ENCODE assay signal across 8 mouse cellular contexts in genomic region chr4:47234667-47235267, GRCm38 (mm10). TPM values are rescaled to one million over a fixed set of nuclear protein-coding genes. Genes with fewer than 3 reads are reported as not detected.
DNase-seq lines count a peak whose midpoint lies in the region; ATAC-seq lines count a peak whose summit lies in the region.

No protein-coding gene starts in this region.

- H3K4me3 ChIP-seq in hindbrain, embryonic 16.5 days (ENCODE audit: low read length): no peak overlapping the region

- 26% methylated on average over 17 of the region's 17 CpGs for WGBS in hindbrain, embryonic 16.5 days

- H3K9ac ChIP-seq in hindbrain, embryonic 16.5 days (ENCODE audit: low read depth, low read length): no peak overlapping the region

- DNase-seq in R1 (ENCODE audit: low read depth, low spot score): peak; percentile 70
- peak; percentile 57 for DNase-seq in cerebellum, adult 8-10 months
- peak; percentile 63 to 72 for DNase-seq in frontal cortex, postnatal 10 days (ENCODE audit: low spot score in 2 of 2)
- peak; percentile 73 to 77 for DNase-seq in left cerebral cortex, adult 18-20 months (ENCODE audit: low spot score in 2 of 2)
- DNase-seq in right cerebral cortex, postnatal 14 days: peak; percentile 80
- peak; percentile 75 for DNase-seq in urinary bladder, postnatal 25 days (ENCODE audit: low spot score)

- H3K27me3 ChIP-seq in hindbrain, embryonic 16.5 days (replicated peaks; ENCODE audit: control insufficient read depth, insufficient read depth, low read length): no peaks in the 10 kb centered on the region

- H3K4me2 ChIP-seq in hindbrain, embryonic 16.5 days (ENCODE audit: low read length): no peak overlapping the region

- no peaks in the 10 kb centered on the region for H3K9me3 ChIP-seq in hindbrain, embryonic 16.5 days (ENCODE audit: control insufficient read depth, low read length)

- 0 out of 2 replicates have a peak overlapping the region, but pooled peaks have one; percentile 45 for H3K27ac ChIP-seq in hindbrain, embryonic 16.5 days (ENCODE audit: low read depth, low read length)

- peaks cover 14% of the 10 kb centered on the region for H3K4me1 ChIP-seq in hindbrain, embryonic 16.5 days (ENCODE audit: control insufficient read depth, insufficient read depth, low read depth, low read length)

- no peaks in the 10 kb centered on the region for H3K36me3 ChIP-seq in hindbrain, embryonic 16.5 days (ENCODE audit: control insufficient read depth, insufficient read depth, low read length)

- peak; percentile 71 for ATAC-seq in hindbrain, embryonic 16.5 days
- ATAC-seq in megakaryocyte-erythroid progenitor cell, adult 5-6 weeks (replicated peaks; ENCODE audit: low FRiP score, low TSS enrichment, poor library complexity, severe bottlenecking): peak; percentile 81

RNA-seq across cellular contexts. Expression of gene Col15a1, which starts 26.8 kb away (rescaled TPM):
- polyA plus RNA-seq in hindbrain, embryonic 16.5 days (2015; fragmentation: Nextera tagmentation; extraction: Ambion mirVana): 3.4 and 4.7 TPM in 2 replicates
- total RNA-seq in left cerebral cortex, adult 18-20 months (2021): 1 to 10 TPM; 5.2 to 7.6 TPM
- not detected in 2 replicates for total RNA-seq in megakaryocyte-erythroid progenitor cell, adult 5-6 weeks (2014; fragmentation: Nextera tagmentation)
- total RNA-seq in megakaryocyte-erythroid progenitor cell, adult 5-6 weeks (2017): not detected in 2 replicates

Comparison
In these comparisons a context has a peak if more than half of its experiments do, and no peak if none do; other contexts are left out.
1. RNA of gene Col15a1, which starts 26.8 kb away (total RNA-seq): 5.2 to 7.6 TPM in left cerebral cortex, adult 18-20 months; not detected in megakaryocyte-erythroid progenitor cell, adult 5-6 weeks; every median in the first group is over 4 times any median in the second.
2. Peak in every context shown above with its lines, with median percentiles within 50 percentile points of each other: DNase-seq.